Mouse (Mus musculus) v-Abl transformed pro-B cells (cell line): ENCODE data around the gene Tmem63b.

Experiments used
- in situ Hi-C, 2 experiments: fragments of 400-800 bp; cut with MboI; formaldehyde crosslinking; loops; one replicate each; pipeline ENCODE4 v1.15.1; 2025; ENCODE audit not compliant: unreplicated experiment in 2 of 2

Gene Tmem63b

GRCm38 (mm10) chr17:45682843-45683242 is 3.9 kb downstream of the Tmem63b start:
- in situ Hi-C loops = no loop called here

GRCm38 (mm10) chr17:45681588-45681987 is 5.1 kb downstream of the Tmem63b start:
- in situ Hi-C loops = no loop called here

- in situ Hi-C loops = no loop called here
Measured at GRCm38 (mm10) chr17:45680391-45680980, 6.2 kb downstream of the Tmem63b start.

- in situ Hi-C loops = loop anchor here (5.0 kb wide), 1 partner anchor 39 kb away; no protein-coding TSS in a partner anchor
Measured at GRCm38 (mm10) chr17:45678106-45678505, 8.6 kb downstream of the Tmem63b start.

GRCm38 (mm10) chr17:45672598-45672997 is 14.1 kb downstream of the Tmem63b start:
- in situ Hi-C loops = no loop called here

GRCm38 (mm10) chr17:45671821-45672220 is 14.9 kb downstream of the Tmem63b start:
- in situ Hi-C loops = no loop called here

- in situ Hi-C loops = no loop called here
Measured at GRCm38 (mm10) chr17:45667986-45668385, 18.7 kb downstream of the Tmem63b start.

- in situ Hi-C loops = no loop called here
Measured at GRCm38 (mm10) chr17:45667481-45667880, 19.2 kb downstream of the Tmem63b start.

GRCm38 (mm10) chr17:45666091-45666490 is 20.6 kb downstream of the Tmem63b start:
- in situ Hi-C loops = no loop called here

GRCm38 (mm10) chr17:45664608-45665007 is 22.1 kb downstream of the Tmem63b start:
- in situ Hi-C loops = no loop called here

GRCm38 (mm10) chr17:45663106-45663919 is 23.4 kb downstream of the Tmem63b start:
- in situ Hi-C loops = no loop called here

GRCm38 (mm10) chr17:45659225-45659624 is 27.5 kb downstream of the Tmem63b start, which contains the start of gene Capn11:
Capn11 (minus strand) TSS chr17:45659325.
- in situ Hi-C loops = loop anchor here (10.0 kb wide), 1 partner anchor 184 kb away; the partner anchor contains the start of gene Spats1 (in 2 of the 2)

- in situ Hi-C loops = loop anchor here (10.0 kb wide), 1 partner anchor 181 kb away; the partner anchor contains the start of gene Spats1 (in 2 of the 2)
Measured at GRCm38 (mm10) chr17:45655820-45656219, 30.9 kb downstream of the Tmem63b start.

- in situ Hi-C loops = loop anchor here (10.0 kb wide), 1 partner anchor 178 kb away; the partner anchor contains the start of gene Spats1 (in 2 of the 2)
Measured at GRCm38 (mm10) chr17:45653233-45653632, 33.5 kb downstream of the Tmem63b start.

GRCm38 (mm10) chr17:45644185-45644584 is 42.5 kb downstream of the Tmem63b start:
- in situ Hi-C loops = no loop called here

GRCm38 (mm10) chr17:45642701-45643100 is 44.0 kb downstream of the Tmem63b start:
- in situ Hi-C loops = no loop called here

- in situ Hi-C loops = no loop called here
Measured at GRCm38 (mm10) chr17:45641981-45642380, 44.7 kb downstream of the Tmem63b start.

- in situ Hi-C loops = no loop called here
Measured at GRCm38 (mm10) chr17:45638596-45639295, 48.0 kb downstream of the Tmem63b start.

- in situ Hi-C loops = no loop called here
Measured at GRCm38 (mm10) chr17:45634033-45634432, 52.7 kb downstream of the Tmem63b start.

GRCm38 (mm10) chr17:45631940-45632339 is 54.8 kb downstream of the Tmem63b start:
- in situ Hi-C loops = no loop called here

GRCm38 (mm10) chr17:45630992-45631391 is 55.7 kb downstream of the Tmem63b start:
- in situ Hi-C loops = no loop called here
